In the genomic region with DNA sequence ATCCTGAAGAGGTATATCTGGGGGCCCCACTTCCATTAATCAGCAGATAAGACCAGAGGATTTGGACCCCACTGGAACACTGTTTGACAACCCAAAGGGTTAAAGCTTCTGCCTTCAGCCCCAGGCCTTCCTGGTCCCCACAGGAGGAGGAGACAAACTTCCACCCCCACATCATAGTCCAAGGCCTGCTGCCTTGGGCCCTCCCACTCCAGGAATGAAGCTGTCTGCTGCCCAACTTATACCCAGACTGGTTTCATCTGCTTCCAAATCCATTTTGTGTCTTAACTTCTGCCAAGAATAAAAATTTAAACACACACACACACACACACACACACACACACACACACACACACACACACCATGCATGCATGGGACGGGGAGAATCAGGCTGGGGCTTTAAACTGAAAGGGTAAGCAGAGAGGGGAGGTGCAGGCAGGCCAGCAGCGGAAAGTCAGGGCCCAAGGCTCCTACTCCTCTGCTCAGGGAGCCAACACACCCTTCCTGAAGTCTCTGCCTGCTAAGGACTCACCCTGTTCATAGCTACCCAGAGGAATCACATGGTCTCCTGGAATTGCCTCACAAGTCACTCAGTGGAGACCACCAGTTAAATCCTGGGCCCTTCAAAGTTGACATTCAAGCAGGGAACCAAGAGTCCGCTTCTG, we compare ENCODE assay signal across 8 mouse cellular contexts. TPM values are rescaled to one million over a fixed set of nuclear protein-coding genes. Genes with fewer than 3 reads are reported as not detected.
DNase-seq lines count a peak whose midpoint lies in the region; ATAC-seq lines count a peak whose summit lies in the region.

No protein-coding gene starts in this region.

- no peak for ATAC-seq in heart, embryonic 12.5 days (ENCODE audit: insufficient number of reproducible peaks, low FRiP score)
- ATAC-seq in embryonic facial prominence, embryonic 13.5 days (ENCODE audit: insufficient number of reproducible peaks, insufficient read depth, low FRiP score, low TSS enrichment, low read depth), result 0 out of 2 replicates have a peak, but pooled peaks have one; percentile 10
- no peak for ATAC-seq in activated CD4-positive, CD25-positive, alpha-beta regulatory T cell, adult 4 months

- H3K27me3 ChIP-seq in heart, embryonic 12.5 days (replicated peaks), result no peaks in the 10 kb centered on the region
- H3K27me3 ChIP-seq in embryonic facial prominence, embryonic 13.5 days, result no peaks in the 10 kb centered on the region
- H3K27me3 ChIP-seq in limb, embryonic 10.5 days (ENCODE audit: low read depth, poor library complexity, severe bottlenecking), result no peaks in the 10 kb centered on the region

- H3K4me2 ChIP-seq in heart, embryonic 12.5 days, result no peak overlapping the region
- peak overlapping the region; percentile 42 for H3K4me2 ChIP-seq in embryonic facial prominence, embryonic 13.5 days

- H3K4me1 ChIP-seq in heart, embryonic 12.5 days (replicated peaks), result peaks cover 53% of the 10 kb centered on the region
- peaks cover 90% of the 10 kb centered on the region for H3K4me1 ChIP-seq in embryonic facial prominence, embryonic 13.5 days
- peaks cover 81% of the 10 kb centered on the region for H3K4me1 ChIP-seq in limb, embryonic 10.5 days

- no peak overlapping the region for H3K4me3 ChIP-seq in heart, embryonic 12.5 days
- H3K4me3 ChIP-seq in embryonic facial prominence, embryonic 13.5 days, result peak overlapping the region; percentile 2; the same call in 1 of the 2 replicates
- no peak overlapping the region for H3K4me3 ChIP-seq in limb, embryonic 10.5 days

- no peaks in the 10 kb centered on the region for H3K9me3 ChIP-seq in heart, embryonic 12.5 days (replicated peaks)
- no peaks in the 10 kb centered on the region for H3K9me3 ChIP-seq in embryonic facial prominence, embryonic 13.5 days
- no peaks in the 10 kb centered on the region for H3K9me3 ChIP-seq in limb, embryonic 10.5 days (replicated peaks)

- 49% methylated on average over 3 of the region's 3 CpGs for WGBS in heart, embryonic 12.5 days
- 24% methylated on average over 3 of the region's 3 CpGs for WGBS in embryonic facial prominence, embryonic 13.5 days
- 58% methylated on average over 3 of the region's 3 CpGs for WGBS in limb, embryonic 10.5 days

- no peak overlapping the region for H3K9ac ChIP-seq in heart, embryonic 12.5 days
- peak overlapping the region; percentile 47 for H3K9ac ChIP-seq in embryonic facial prominence, embryonic 13.5 days

- 0 out of 2 replicates have a peak overlapping the region, but pooled peaks have one; percentile 7 for H3K27ac ChIP-seq in heart, embryonic 12.5 days (ENCODE audit: poor library complexity, severe bottlenecking)
- H3K27ac ChIP-seq in embryonic facial prominence, embryonic 13.5 days, result peak overlapping the region; percentile 83
- peak overlapping the region; percentile 58; the same call in 1 of the 2 replicates for H3K27ac ChIP-seq in limb, embryonic 10.5 days

- H3K36me3 ChIP-seq in heart, embryonic 12.5 days, result no peaks in the 10 kb centered on the region
- H3K36me3 ChIP-seq in embryonic facial prominence, embryonic 13.5 days, result 0 out of 2 replicates have a peak, but pooled peaks cover 2% of the 10 kb centered on the region
- peaks cover 13% of the 10 kb centered on the region for H3K36me3 ChIP-seq in limb, embryonic 10.5 days

- intact Hi-C loops in heart, postnatal 25 days (cut with DNase I), result no loop called here

- no peak for DNase-seq in heart, postnatal 25 days (ENCODE audit: low spot score)
- DNase-seq in Muller cell, postnatal 12 days (ENCODE audit: inconsistent ontology term), result peak; percentile 40
- DNase-seq in limb, embryonic 10.5 days (ENCODE audit: low spot score), result no peak
- DNase-seq in right cerebral cortex, postnatal 36 days (ENCODE audit: low spot score in 2 of 2), result no peak
- no peak for DNase-seq in layer of hippocampus, adult 9-11 months

RNA-seq across cellular contexts. Expression of a gene that starts 16.5 kb away (rescaled TPM):
- polyA plus RNA-seq in heart, embryonic 12.5 days (2016; fragmentation: Nextera tagmentation; extraction: Ambion mirVana), result 7.9 and 9.3 TPM in 2 replicates
- total RNA-seq in heart, postnatal 25 days (2021), result 1 to 10 TPM; 4.5 to 5.8 TPM
- 51.1 and 53.9 TPM in 2 replicates for polyA plus RNA-seq in embryonic facial prominence, embryonic 13.5 days (2015; fragmentation: Nextera tagmentation; extraction: Ambion mirVana)
- polyA plus RNA-seq in limb, embryonic 10.5 days (2016; fragmentation: Nextera tagmentation; extraction: Ambion mirVana), result 20.0 and 38.3 TPM in 2 replicates
- polyA plus RNA-seq in activated CD4-positive, CD25-positive, alpha-beta regulatory T cell, adult 4 months (2017; shearing (Covaris generic)), result under 1 TPM; 0.09 to 0.10 TPM

Comparison
In these comparisons a context has a peak if more than half of its experiments do, and no peak if none do; other contexts are left out.
1. H3K27ac ChIP-seq: peak in every context shown above with its lines; median percentile 83 in embryonic facial prominence, embryonic 13.5 days; 58 in limb, embryonic 10.5 days; 7 in heart, embryonic 12.5 days.